Mouse (Mus musculus) midbrain, embryonic 15.5 days (tissue): ENCODE data around the gene Dnah14. TPM values are rescaled to one million over a fixed set of nuclear protein-coding genes. Genes with fewer than 3 reads are reported as not detected.

Source experiments
- ATAC-seq: fragments of 200-750 bp; cut with Nextera tagmentation; replicated peaks from 2 replicates; pipeline ENCODE4 v1.8.0; 2017; ENCODE audit warnings: moderate TSS enrichment
- H3K27ac ChIP-seq: fragments of 300-500 bp; sonication (generic); 2 replicates; pipeline ENCODE4 v1.5.1; 2015; ENCODE audit warnings: mild to moderate bottlenecking, inconsistent platforms
- H3K27me3 ChIP-seq: fragments of 300-500 bp; sonication (generic); replicated peaks from 2 replicates; pipeline ENCODE4 v1.6.1; 2015; ENCODE audit warnings: inconsistent platforms
- H3K36me3 ChIP-seq: fragments of 300-500 bp; sonication (generic); replicated peaks from 2 replicates; pipeline ENCODE4 v1.6.1; 2015; ENCODE audit warnings: inconsistent platforms
- H3K4me1 ChIP-seq: fragments of 300-500 bp; sonication (generic); 2 replicates; pipeline ENCODE4 v1.6.1; 2015; ENCODE audit warnings: inconsistent platforms
- H3K4me2 ChIP-seq: fragments of 300-500 bp; sonication (generic); 2 replicates; pipeline ENCODE4 v1.6.1; 2015; ENCODE audit warnings: inconsistent platforms, mild to moderate bottlenecking, moderate library complexity
- H3K4me3 ChIP-seq: fragments of 300-500 bp; sonication (generic); 2 replicates; pipeline ENCODE4 v1.5.1; 2015; ENCODE audit warnings: mild to moderate bottlenecking, inconsistent platforms
- H3K9ac ChIP-seq: fragments of 300-500 bp; sonication (generic); 2 replicates; pipeline ENCODE4 v1.6.1; 2015; ENCODE audit warnings: mild to moderate bottlenecking, inconsistent platforms
- H3K9me3 ChIP-seq: fragments of 300-500 bp; sonication (generic); 2 replicates; pipeline ENCODE4 v1.6.1; 2016; ENCODE audit warnings: inconsistent platforms
- WGBS: fragments of 180-500 bp; shearing (Covaris S2); methylation state at CpG from one replicate; pipeline ENCODE4 v1.1.7; 2015; ENCODE audit warnings: mixed read lengths; 5-methylcytosine and 5-hydroxymethylcytosine counted together
- polyA plus RNA-seq: library from polyadenylated mRNA; unstranded; fragments of >200 nt; fragmentation: Nextera tagmentation; extraction: Ambion mirVana; gene quantifications from 2 replicates; pipeline ENCODE4 v1.2.1, GENCODE M21; 2015

Dnah14 gene
- polyA plus RNA-seq, 1 experiment from 2014 or later = 0.81 TPM

- 81% methylated on average over 5 of the region's 5 CpGs for WGBS
- H3K9ac ChIP-seq = no peak overlapping the region
- no peaks in the 10 kb centered on the region for H3K36me3 ChIP-seq
- H3K4me2 ChIP-seq = no peak overlapping the region
- no peak for ATAC-seq
- no peak overlapping the region for H3K27ac ChIP-seq
- H3K4me1 ChIP-seq = peaks cover 3% of the 10 kb centered on the region; the same call in 1 of the 2 replicates
- no peaks in the 10 kb centered on the region for H3K27me3 ChIP-seq
- no peaks in the 10 kb centered on the region for H3K9me3 ChIP-seq
- no peak overlapping the region for H3K4me3 ChIP-seq
Observed at GRCm38 (mm10) chr1:181555475-181555874, 20.9 kb upstream of the Dnah14 start.

GRCm38 (mm10) chr1:181559655-181560054 is 16.7 kb upstream of the Dnah14 start:
- Histone ChIP-seq H3K4me3 (no peak overlapping the region), H3K27ac (no peak overlapping the region), H3K27me3 (no peaks in the 10 kb centered on the region), H3K36me3 (no peaks in the 10 kb centered on the region), H3K4me2 (no peak overlapping the region), H3K9me3 (no peaks in the 10 kb centered on the region), H3K4me1 (peaks cover 3% of the 10 kb centered on the region; the same call in 1 of the 2 replicates), H3K9ac (no peak overlapping the region)
- ATAC-seq = no peak
- 70% methylated on average over 10 of the region's 10 CpGs for WGBS

- H3K9me3 ChIP-seq = no peaks in the 10 kb centered on the region
- H3K4me1 ChIP-seq = peaks cover 3% of the 10 kb centered on the region; the same call in 1 of the 2 replicates
- no peak for ATAC-seq
- H3K36me3 ChIP-seq = no peaks in the 10 kb centered on the region
- no peak overlapping the region for H3K27ac ChIP-seq
- no peak overlapping the region for H3K9ac ChIP-seq
- no peak overlapping the region for H3K4me3 ChIP-seq
- H3K27me3 ChIP-seq = no peaks in the 10 kb centered on the region
- 75% methylated on average over 6 of the region's 6 CpGs for WGBS
- H3K4me2 ChIP-seq = no peak overlapping the region
Observed at GRCm38 (mm10) chr1:181560325-181560724, 16.0 kb upstream of the Dnah14 start.

- no peak overlapping the region for H3K27ac ChIP-seq
- H3K4me3 ChIP-seq = no peak overlapping the region
- 44% methylated on average over 9 of the region's 9 CpGs for WGBS
- ATAC-seq = no peak
- no peaks in the 10 kb centered on the region for H3K27me3 ChIP-seq
- peaks cover 3% of the 10 kb centered on the region; the same call in 1 of the 2 replicates for H3K4me1 ChIP-seq
- no peaks in the 10 kb centered on the region for H3K36me3 ChIP-seq
- no peaks in the 10 kb centered on the region for H3K9me3 ChIP-seq
- no peak overlapping the region for H3K9ac ChIP-seq
- no peak overlapping the region for H3K4me2 ChIP-seq
Observed at GRCm38 (mm10) chr1:181560896-181561767, 15.2 kb upstream of the Dnah14 start.

- Histone ChIP-seq H3K27ac (no peak overlapping the region), H3K27me3 (no peaks in the 10 kb centered on the region), H3K4me2 (no peak overlapping the region), H3K4me1 (peaks cover 3% of the 10 kb centered on the region; the same call in 1 of the 2 replicates), H3K4me3 (no peak overlapping the region), H3K9me3 (no peaks in the 10 kb centered on the region), H3K36me3 (no peaks in the 10 kb centered on the region), H3K9ac (no peak overlapping the region)
- no peak for ATAC-seq
- WGBS = 11% methylated on average over 8 of the region's 8 CpGs
Observed at GRCm38 (mm10) chr1:181561768-181562444, 14.5 kb upstream of the Dnah14 start.

GRCm38 (mm10) chr1:181569447-181569846 is 6.9 kb upstream of the Dnah14 start:
- H3K27ac ChIP-seq = no peak overlapping the region
- ATAC-seq = no peak
- H3K36me3 ChIP-seq = no peaks in the 10 kb centered on the region
- H3K27me3 ChIP-seq = no peaks in the 10 kb centered on the region
- no peak overlapping the region for H3K9ac ChIP-seq
- H3K4me2 ChIP-seq = no peak overlapping the region
- H3K9me3 ChIP-seq = no peaks in the 10 kb centered on the region
- H3K4me1 ChIP-seq = no peaks in the 10 kb centered on the region
- H3K4me3 ChIP-seq = no peak overlapping the region
- 78% methylated on average over 9 of the region's 9 CpGs for WGBS

GRCm38 (mm10) chr1:181583152-181583551 is 6.8 kb downstream of the Dnah14 start:
- Histone ChIP-seq H3K27me3 (no peaks in the 10 kb centered on the region), H3K4me3 (no peak overlapping the region), H3K36me3 (no peaks in the 10 kb centered on the region), H3K4me1 (0 out of 2 replicates have a peak, but pooled peaks cover 5% of the 10 kb centered on the region), H3K9me3 (no peaks in the 10 kb centered on the region), H3K9ac (no peak overlapping the region), H3K4me2 (peak overlapping the region; percentile 13; the same call in 1 of the 2 replicates), H3K27ac (no peak overlapping the region)
- ATAC-seq = 0 out of 2 replicates have a peak, but pooled peaks have one; percentile 37
- 55% methylated on average over 8 of the region's 8 CpGs for WGBS

- no peaks in the 10 kb centered on the region for H3K36me3 ChIP-seq
- no peaks in the 10 kb centered on the region for H3K4me1 ChIP-seq
- ATAC-seq = no peak
- no peaks in the 10 kb centered on the region for H3K27me3 ChIP-seq
- no peaks in the 10 kb centered on the region for H3K9me3 ChIP-seq
- H3K9ac ChIP-seq = no peak overlapping the region
- no peak overlapping the region for H3K4me2 ChIP-seq
- H3K27ac ChIP-seq = no peak overlapping the region
- no peak overlapping the region for H3K4me3 ChIP-seq
- 80% methylated on average over 6 of the region's 6 CpGs for WGBS
Observed at GRCm38 (mm10) chr1:181589116-181589515, 12.8 kb downstream of the Dnah14 start.

GRCm38 (mm10) chr1:181599376-181599775 is 23.0 kb downstream of the Dnah14 start:
- Histone ChIP-seq H3K36me3 (no peaks in the 10 kb centered on the region), H3K4me3 (no peak overlapping the region), H3K9ac (no peak overlapping the region), H3K4me1 (no peaks in the 10 kb centered on the region), H3K9me3 (no peaks in the 10 kb centered on the region), H3K27me3 (no peaks in the 10 kb centered on the region), H3K27ac (no peak overlapping the region), H3K4me2 (no peak overlapping the region)
- WGBS = 56% methylated on average over 4 of the region's 4 CpGs
- no peak for ATAC-seq

- Histone ChIP-seq H3K4me3 (no peak overlapping the region), H3K9me3 (no peaks in the 10 kb centered on the region), H3K9ac (no peak overlapping the region), H3K4me1 (no peaks in the 10 kb centered on the region), H3K36me3 (no peaks in the 10 kb centered on the region), H3K27ac (no peak overlapping the region), H3K27me3 (no peaks in the 10 kb centered on the region), H3K4me2 (no peak overlapping the region)
- 71% methylated on average over 3 of the region's 3 CpGs for WGBS
- no peak for ATAC-seq
Observed at GRCm38 (mm10) chr1:181611118-181611517, 34.8 kb downstream of the Dnah14 start.

GRCm38 (mm10) chr1:181615866-181616491 is 39.6 kb downstream of the Dnah14 start:
- no peaks in the 10 kb centered on the region for H3K9me3 ChIP-seq
- no peaks in the 10 kb centered on the region for H3K4me1 ChIP-seq
- 47% methylated on average over 11 of the region's 11 CpGs for WGBS
- H3K27ac ChIP-seq = no peak overlapping the region
- H3K4me2 ChIP-seq = no peak overlapping the region
- H3K36me3 ChIP-seq = no peaks in the 10 kb centered on the region
- ATAC-seq = no peak
- no peaks in the 10 kb centered on the region for H3K27me3 ChIP-seq
- no peak overlapping the region for H3K9ac ChIP-seq
- no peak overlapping the region for H3K4me3 ChIP-seq

- Histone ChIP-seq H3K27me3 (no peaks in the 10 kb centered on the region), H3K9ac (no peak overlapping the region), H3K4me1 (no peaks in the 10 kb centered on the region), H3K27ac (no peak overlapping the region), H3K9me3 (no peaks in the 10 kb centered on the region), H3K36me3 (no peaks in the 10 kb centered on the region), H3K4me3 (no peak overlapping the region), H3K4me2 (no peak overlapping the region)
- no peak for ATAC-seq
- 46% methylated on average over 5 of the region's 5 CpGs for WGBS
Observed at GRCm38 (mm10) chr1:181617332-181617731, 41.0 kb downstream of the Dnah14 start.
